In genomic region chr2:131486046-131486445, GRCm38 (mm10) we compare ENCODE assay signal across 22 mouse cellular contexts.
"Had no signal": no experiment of that assay in that cellular context is flagged by ENCODE, and none has a peak within 500 bp of the region (broad histone marks: within the 10 kb centered on the region; RNA-seq: fewer than 3 reads in every experiment).

No protein-coding gene starts in this region.

- DNase-seq: gastrocnemius, postnatal 14 days; gastrocnemius, postnatal 36 days; heart, adult 18-20 months; heart, postnatal 36 days; kidney, adult 11 months; kidney, adult 2 months; kidney, adult 9 months; kidney, postnatal 14 days; kidney, postnatal 36 days; layer of hippocampus, adult 9-11 months; layer of hippocampus, postnatal 36 days; left cerebral cortex, postnatal 4 days; liver, embryonic 13.5 days had no signal

- H3K4me1 ChIP-seq: heart, embryonic 15.5 days; hindbrain, embryonic 13.5 days; hindbrain, embryonic 15.5 days had no signal

- H3K27ac ChIP-seq: heart, embryonic 13.5 days; heart, embryonic 15.5 days; hindbrain, embryonic 13.5 days; hindbrain, embryonic 15.5 days; hindbrain, postnatal 0 days; kidney, embryonic 15.5 days; kidney, postnatal 0 days; limb, embryonic 12.5 days; liver, embryonic 13.5 days; liver, embryonic 15.5 days had no signal

- H3K36me3 ChIP-seq: heart, embryonic 13.5 days; heart, embryonic 15.5 days; hindbrain, embryonic 13.5 days; hindbrain, embryonic 15.5 days; kidney, embryonic 15.5 days; limb, embryonic 12.5 days; liver, embryonic 13.5 days; liver, embryonic 15.5 days had no signal

- H3K27me3 ChIP-seq: hindbrain, embryonic 13.5 days; hindbrain, embryonic 15.5 days; kidney, embryonic 15.5 days; limb, embryonic 12.5 days had no signal

- H3K4me3 ChIP-seq: heart, embryonic 13.5 days; heart, embryonic 15.5 days; hindbrain, embryonic 13.5 days; hindbrain, embryonic 15.5 days; kidney, embryonic 15.5 days; limb, embryonic 12.5 days; liver, embryonic 13.5 days; liver, embryonic 15.5 days had no signal

- H3K9me3 ChIP-seq: heart, embryonic 13.5 days; heart, embryonic 15.5 days; hindbrain, embryonic 13.5 days; hindbrain, embryonic 15.5 days; kidney, embryonic 15.5 days; limb, embryonic 12.5 days; liver, embryonic 13.5 days; liver, embryonic 15.5 days had no signal
